Mouse (Mus musculus): ENCODE results near the gene Rabl6. TPM values are rescaled to one million over a fixed set of nuclear protein-coding genes. Genes with fewer than 3 reads are reported as not detected.
"Not testable (repeated sequence)": the region's sequence is repeated elsewhere in the genome, so short reads cannot be mapped to it uniquely, and the experiment has no call there.

Gene Rabl6
- polyA plus RNA-seq, 1 experiment from 2014 or later, result 40.0 TPM

GRCm38 (mm10) chr2:25566558-25566957 lies 41.8 kb downstream of the Rabl6 start:
- H3K4me2 ChIP-seq, result no peak overlapping the region
- no peak for ATAC-seq (replicated peaks; ENCODE audit: insufficient number of reproducible peaks, low FRiP score, low TSS enrichment)
- H3K4me1 ChIP-seq (ENCODE audit: control insufficient read depth, insufficient read depth, low read length), result no peaks in the 10 kb centered on the region
- H3K27ac ChIP-seq (ENCODE audit: low read depth, low read length), result no peak overlapping the region
- H3K36me3 ChIP-seq (ENCODE audit: control insufficient read depth, insufficient read depth, low read length), result peaks cover 40% of the 10 kb centered on the region
- H3K27me3 ChIP-seq (ENCODE audit: control insufficient read depth, insufficient read depth, low read length), result no peaks in the 10 kb centered on the region
- WGBS (ENCODE audit: insufficient replicate concordance), result 79% methylated on average over 6 of the region's 6 CpGs
- no peak overlapping the region for H3K9ac ChIP-seq (ENCODE audit: low read depth, low read length)
- H3K9me3 ChIP-seq (replicated peaks; ENCODE audit: control insufficient read depth, low read length), result no peaks in the 10 kb centered on the region
- H3K4me3 ChIP-seq (ENCODE audit: low read depth, low read length), result no peak overlapping the region

- Histone ChIP-seq H3K36me3 (ENCODE audit: control insufficient read depth, insufficient read depth, low read length) (peaks cover 46% of the 10 kb centered on the region), H3K9ac (ENCODE audit: low read depth, low read length) (no peak overlapping the region), H3K4me3 (ENCODE audit: low read depth, low read length) (no peak overlapping the region), H3K4me1 (ENCODE audit: control insufficient read depth, insufficient read depth, low read length) (no peaks in the 10 kb centered on the region), H3K27me3 (ENCODE audit: control insufficient read depth, insufficient read depth, low read length) (no peaks in the 10 kb centered on the region), H3K4me2 (no peak overlapping the region), H3K27ac (ENCODE audit: low read depth, low read length) (no peak overlapping the region), H3K9me3 (replicated peaks; ENCODE audit: control insufficient read depth, low read length) (no peaks in the 10 kb centered on the region)
- ATAC-seq (replicated peaks; ENCODE audit: insufficient number of reproducible peaks, low FRiP score, low TSS enrichment), result no peak
- 91% methylated on average over 8 of the region's 8 CpGs for WGBS (ENCODE audit: insufficient replicate concordance)
These were observed 42.6 kb downstream of the Rabl6 start for GRCm38 (mm10) chr2:25565741-25566140.

GRCm38 (mm10) chr2:25561946-25562345 lies 46.4 kb downstream of the Rabl6 start:
- Histone ChIP-seq H3K4me2 (no peak overlapping the region), H3K4me1 (ENCODE audit: control insufficient read depth, insufficient read depth, low read length) (peaks cover 8% of the 10 kb centered on the region), H3K4me3 (ENCODE audit: low read depth, low read length) (no peak overlapping the region), H3K9ac (ENCODE audit: low read depth, low read length) (no peak overlapping the region), H3K27ac (ENCODE audit: low read depth, low read length) (no peak overlapping the region), H3K9me3 (replicated peaks; ENCODE audit: control insufficient read depth, low read length) (no peaks in the 10 kb centered on the region), H3K27me3 (ENCODE audit: control insufficient read depth, insufficient read depth, low read length) (no peaks in the 10 kb centered on the region), H3K36me3 (ENCODE audit: control insufficient read depth, insufficient read depth, low read length) (peaks cover 42% of the 10 kb centered on the region)
- no peak for ATAC-seq (replicated peaks; ENCODE audit: insufficient number of reproducible peaks, low FRiP score, low TSS enrichment)
- 72% methylated on average over 9 of the region's 9 CpGs for WGBS (ENCODE audit: insufficient replicate concordance)

- H3K27ac ChIP-seq (ENCODE audit: low read depth, low read length), result no peak overlapping the region
- no peaks in the 10 kb centered on the region for H3K27me3 ChIP-seq (ENCODE audit: control insufficient read depth, insufficient read depth, low read length)
- H3K9ac ChIP-seq (ENCODE audit: low read depth, low read length), result no peak overlapping the region
- no peaks in the 10 kb centered on the region for H3K9me3 ChIP-seq (replicated peaks; ENCODE audit: control insufficient read depth, low read length)
- H3K36me3 ChIP-seq (ENCODE audit: control insufficient read depth, insufficient read depth, low read length), result peaks cover 41% of the 10 kb centered on the region
- no peak overlapping the region for H3K4me2 ChIP-seq
- H3K4me3 ChIP-seq (ENCODE audit: low read depth, low read length), result no peak overlapping the region
- no peak for ATAC-seq (replicated peaks; ENCODE audit: insufficient number of reproducible peaks, low FRiP score, low TSS enrichment)
- WGBS (ENCODE audit: insufficient replicate concordance), result 91% methylated on average over 8 of the region's 8 CpGs
- peaks cover 8% of the 10 kb centered on the region for H3K4me1 ChIP-seq (ENCODE audit: control insufficient read depth, insufficient read depth, low read length)
These were observed 47.8 kb downstream of the Rabl6 start for GRCm38 (mm10) chr2:25560551-25560950.

GRCm38 (mm10) chr2:25558774-25559173 lies 49.5 kb downstream of the Rabl6 start:
- Histone ChIP-seq H3K9ac (ENCODE audit: low read depth, low read length) (peak overlapping the region; percentile 93), H3K27ac (ENCODE audit: low read depth, low read length) (no peak overlapping the region), H3K27me3 (ENCODE audit: control insufficient read depth, insufficient read depth, low read length) (no peaks in the 10 kb centered on the region), H3K4me1 (ENCODE audit: control insufficient read depth, insufficient read depth, low read length) (peaks cover 8% of the 10 kb centered on the region), H3K4me2 (peak overlapping the region; percentile 84), H3K9me3 (replicated peaks; ENCODE audit: control insufficient read depth, low read length) (no peaks in the 10 kb centered on the region), H3K36me3 (ENCODE audit: control insufficient read depth, insufficient read depth, low read length) (peaks cover 32% of the 10 kb centered on the region), H3K4me3 (ENCODE audit: low read depth, low read length) (peak overlapping the region; percentile 97)
- no peak for ATAC-seq (replicated peaks; ENCODE audit: insufficient number of reproducible peaks, low FRiP score, low TSS enrichment)
- 76% methylated on average over 6 of the region's 6 CpGs for WGBS (ENCODE audit: insufficient replicate concordance)

- no peak; the same call in 1 of the 2 replicates for ATAC-seq (replicated peaks; ENCODE audit: insufficient number of reproducible peaks, low FRiP score, low TSS enrichment)
These were observed 50.4 kb downstream of the Rabl6 start for GRCm38 (mm10) chr2:25557964-25558360.

GRCm38 (mm10) chr2:25557221-25557963 lies 50.9 kb downstream of the Rabl6 start, which contains the start of gene Edf1:
TSS of gene Edf1 (plus strand) at chr2:25557847.
- peak; percentile 96 for ATAC-seq (replicated peaks; ENCODE audit: insufficient number of reproducible peaks, low FRiP score, low TSS enrichment)
- under 1% methylated on average over 61 of the region's 61 CpGs for WGBS (ENCODE audit: insufficient replicate concordance)
- Histone ChIP-seq H3K4me1 (ENCODE audit: control insufficient read depth, insufficient read depth, low read length) (peaks cover 8% of the 10 kb centered on the region), H3K4me3 (ENCODE audit: low read depth, low read length) (peak within 1 kb of the TSS; percentile 97), H3K9ac (ENCODE audit: low read depth, low read length) (peak within 1 kb of the TSS; percentile 93), H3K9me3 (replicated peaks; ENCODE audit: control insufficient read depth, low read length) (no peaks in the 10 kb centered on the region), H3K4me2 (peak within 1 kb of the TSS; percentile 84), H3K27ac (ENCODE audit: low read depth, low read length) (peak within 1 kb of the TSS; percentile 76), H3K36me3 (ENCODE audit: control insufficient read depth, insufficient read depth, low read length) (peaks cover 21% of the 10 kb centered on the region), H3K27me3 (ENCODE audit: control insufficient read depth, insufficient read depth, low read length) (no peaks in the 10 kb centered on the region)

More at GRCm38 (mm10) chr2:25557964-25558360, 50.4 kb downstream of the Rabl6 start:
- Histone ChIP-seq H3K9ac (ENCODE audit: low read depth, low read length) (peak overlapping the region; percentile 93), H3K9me3 (replicated peaks; ENCODE audit: control insufficient read depth, low read length) (no peaks in the 10 kb centered on the region), H3K4me3 (ENCODE audit: low read depth, low read length) (peak overlapping the region; percentile 97), H3K4me2 (peak overlapping the region; percentile 84), H3K4me1 (ENCODE audit: control insufficient read depth, insufficient read depth, low read length) (peaks cover 8% of the 10 kb centered on the region), H3K27me3 (ENCODE audit: control insufficient read depth, insufficient read depth, low read length) (no peaks in the 10 kb centered on the region), H3K36me3 (ENCODE audit: control insufficient read depth, insufficient read depth, low read length) (peaks cover 26% of the 10 kb centered on the region), H3K27ac (ENCODE audit: low read depth, low read length) (peak overlapping the region; percentile 76)
- WGBS (ENCODE audit: insufficient replicate concordance), result under 1% methylated on average over 24 of the region's 24 CpGs

- H3K4me3 ChIP-seq (ENCODE audit: low read depth, low read length), result no peak overlapping the region
- 42% methylated on average over 1 of the region's 1 CpGs for WGBS (ENCODE audit: insufficient replicate concordance)
- no peaks in the 10 kb centered on the region for H3K27me3 ChIP-seq (ENCODE audit: control insufficient read depth, insufficient read depth, low read length)
- peaks cover 8% of the 10 kb centered on the region for H3K4me1 ChIP-seq (ENCODE audit: control insufficient read depth, insufficient read depth, low read length)
- H3K9me3 ChIP-seq (replicated peaks; ENCODE audit: control insufficient read depth, low read length), result no peaks in the 10 kb centered on the region
- H3K27ac ChIP-seq (ENCODE audit: low read depth, low read length), result no peak overlapping the region
- H3K9ac ChIP-seq (ENCODE audit: low read depth, low read length), result no peak overlapping the region
- H3K4me2 ChIP-seq, result no peak overlapping the region
- peaks cover 12% of the 10 kb centered on the region for H3K36me3 ChIP-seq (ENCODE audit: control insufficient read depth, insufficient read depth, low read length)
- ATAC-seq (replicated peaks; ENCODE audit: insufficient number of reproducible peaks, low FRiP score, low TSS enrichment), result no peak
These were observed 52.0 kb downstream of the Rabl6 start for GRCm38 (mm10) chr2:25556296-25556695.

GRCm38 (mm10) chr2:25555479-25555878 lies 52.8 kb downstream of the Rabl6 start:
- 51% methylated on average over 2 of the region's 2 CpGs for WGBS (ENCODE audit: insufficient replicate concordance)
- H3K27me3 ChIP-seq (ENCODE audit: control insufficient read depth, insufficient read depth, low read length); H3K4me3 ChIP-seq (ENCODE audit: low read depth, low read length): not testable (repeated sequence)

More at GRCm38 (mm10) chr2:25555479-25555878, 52.8 kb downstream of the Rabl6 start:
- H3K36me3 ChIP-seq (ENCODE audit: control insufficient read depth, insufficient read depth, low read length); H3K9ac ChIP-seq (ENCODE audit: low read depth, low read length); H3K4me2 ChIP-seq; ATAC-seq (replicated peaks; ENCODE audit: insufficient number of reproducible peaks, low FRiP score, low TSS enrichment); H3K4me1 ChIP-seq (ENCODE audit: control insufficient read depth, insufficient read depth, low read length); H3K27ac ChIP-seq (ENCODE audit: low read depth, low read length); H3K9me3 ChIP-seq (replicated peaks; ENCODE audit: control insufficient read depth, low read length): not testable (repeated sequence)

All from heart, embryonic 11.5 days (tissue).